ENCODE assay signal across 24 mouse cellular contexts in genomic region chr16:36589898-36590297, GRCm38 (mm10). TPM values are rescaled to one million over a fixed set of nuclear protein-coding genes. Genes with fewer than 3 reads are reported as not detected.
A peak's percentile ranks its signal among the peaks of the same experiment; 100 is the strongest.
DNase-seq lines count a peak whose midpoint lies in the region; ATAC-seq lines count a peak whose summit lies in the region.
"Had no signal": no experiment of that assay in that cellular context is flagged by ENCODE, and none has a peak within 500 bp of the region (broad histone marks: within the 10 kb centered on the region; RNA-seq: fewer than 3 reads in every experiment).

No protein-coding gene starts in this region.

- peak; percentile 1 for DNase-seq in lung, postnatal 36 days
- no peak for DNase-seq in lung, postnatal 10 days
- no peak for DNase-seq in c-Kit-positive CD71-positive TER-119-positive erythroid progenitor cells, embryonic 14.5 days (ENCODE audit: low spot score)
- DNase-seq: adrenal gland, adult 8-10 months; adrenal gland, postnatal 14 days; adrenal gland, postnatal 36 days; cerebellum, adult 11 months; cerebellum, adult 18-20 months; cerebellum, adult 8-10 months; cerebellum, adult 9-11 months; cerebellum, postnatal 14 days; cerebellum, postnatal 36 days had no signal

- peak; percentile 86 for ATAC-seq in granulocyte monocyte progenitor cell, adult 5-6 weeks (replicated peaks; ENCODE audit: poor library complexity, severe bottlenecking)
- ATAC-seq in megakaryocyte progenitor cell, adult 5-6 weeks (replicated peaks; ENCODE audit: poor library complexity) = peak; percentile 77
- no peak for ATAC-seq in forebrain, embryonic 13.5 days
- ATAC-seq: activated CD4-positive, CD25-positive, alpha-beta regulatory T cell, adult 4 months; forebrain, embryonic 14.5 days; forebrain, embryonic 16.5 days; Patski had no signal

- no peak overlapping the region for H3K4me2 ChIP-seq in forebrain, embryonic 13.5 days
- H3K4me2 ChIP-seq: embryonic facial prominence, embryonic 12.5 days had no signal

- 86% methylated on average over 1 of the region's 1 CpGs for WGBS in forebrain, embryonic 13.5 days

- H3K9ac ChIP-seq in forebrain, embryonic 13.5 days = no peak overlapping the region
- H3K9ac ChIP-seq: embryonic facial prominence, embryonic 12.5 days had no signal

- no peaks in the 10 kb centered on the region for H3K9me3 ChIP-seq in forebrain, embryonic 13.5 days (replicated peaks)
- H3K9me3 ChIP-seq: embryonic facial prominence, embryonic 10.5 days; embryonic facial prominence, embryonic 12.5 days had no signal

- H3K27ac ChIP-seq in forebrain, embryonic 13.5 days = no peak overlapping the region
- H3K27ac ChIP-seq: embryonic facial prominence, embryonic 10.5 days; embryonic facial prominence, embryonic 12.5 days had no signal

- H3K27me3 ChIP-seq in forebrain, embryonic 13.5 days = no peaks in the 10 kb centered on the region
- H3K27me3 ChIP-seq: embryonic facial prominence, embryonic 12.5 days had no signal

- H3K4me3 ChIP-seq in forebrain, embryonic 13.5 days = no peak overlapping the region
- H3K4me3 ChIP-seq: embryonic facial prominence, embryonic 10.5 days; embryonic facial prominence, embryonic 12.5 days had no signal

- no peaks in the 10 kb centered on the region for H3K4me1 ChIP-seq in forebrain, embryonic 13.5 days
- H3K4me1 ChIP-seq: embryonic facial prominence, embryonic 10.5 days; embryonic facial prominence, embryonic 12.5 days had no signal

- H3K36me3 ChIP-seq in forebrain, embryonic 13.5 days (ENCODE audit: poor library complexity, severe bottlenecking) = no peaks in the 10 kb centered on the region
- H3K36me3 ChIP-seq: embryonic facial prominence, embryonic 10.5 days; embryonic facial prominence, embryonic 12.5 days had no signal

RNA-seq across cellular contexts. Expression of gene Casr, which starts 28.0 kb away (rescaled TPM):
- total RNA-seq in granulocyte monocyte progenitor cell, adult 5-6 weeks (2014; fragmentation: Nextera tagmentation) = not detected in 2 replicates
- not detected in 2 replicates for total RNA-seq in granulocyte monocyte progenitor cell, adult 5-6 weeks (2017)
- total RNA-seq in megakaryocyte progenitor cell, adult 5-6 weeks (2015) = not detected in 2 replicates
- not detected in 2 replicates for total RNA-seq in megakaryocyte progenitor cell, adult 5-6 weeks (2017)
- not detected in 2 replicates for polyA plus RNA-seq in forebrain, embryonic 13.5 days (2015; fragmentation: Nextera tagmentation; extraction: Ambion mirVana)
- total RNA-seq: adrenal gland, adult 18-20 months; adrenal gland, adult 8-10 months; adrenal gland, postnatal 14 days; adrenal gland, postnatal 36 days; MEL had no signal
- polyA plus RNA-seq: activated CD4-positive, CD25-positive, alpha-beta regulatory T cell, adult 4 months; C2C12; forebrain, embryonic 14.5 days had no signal
